Mouse (Mus musculus) spleen, adult 2 months (tissue): ENCODE measurements at regions not wholly inside any gene's neighbourhood (a gene's known extent, or its start where the extent isn't known, plus 50 kb on each side); places are given as distances from the start of the nearest gene placed in this dataset.

Source experiments
- CTCF ChIP-seq: fragments of 200-500 bp; IDR thresholded peaks from 2 replicates; pipeline ENCODE4 v1.5.1; 2011; ENCODE audit warnings: mild to moderate bottlenecking, inconsistent platforms; ENCODE audit not compliant: insufficient read depth, insufficient read length, insufficient replicate concordance; ENCODE audit errors: extremely low read depth
- POLR2A ChIP-seq: fragments of 200-500 bp; IDR thresholded peaks from 2 replicates; pipeline ENCODE4 v1.6.1; 2011; ENCODE audit warnings: low read depth, low read length, inconsistent platforms

- no peak for TF ChIP-seq CTCF
- TF ChIP-seq POLR2A = no peak
These were observed 615.1 kb downstream of the Hdgfl1 start for GRCm38 (mm10) chr13:26154701-26155471.
